Mouse (Mus musculus) ES-E14 (cell line): ENCODE measurements around the gene Pard3b. TPM values are rescaled to one million over a fixed set of nuclear protein-coding genes. Genes with fewer than 3 reads are reported as not detected.

Experiments
- DNase-seq: peaks from one replicate; pipeline ENCODE4 v3.0.0-alpha.2; 2013; ENCODE audit warnings: low read depth, low spot score
- H3K27ac ChIP-seq: 2 replicates; pipeline ENCODE4 v1.5.1; 2012; ENCODE audit warnings: low read depth, mild to moderate bottlenecking, low read length, moderate library complexity, mixed read lengths; ENCODE audit not compliant: poor library complexity, insufficient read depth, severe bottlenecking
- H3K36me3 ChIP-seq: 2 replicates; pipeline ENCODE4 v1.6.1; 2012; ENCODE audit warnings: mild to moderate bottlenecking, low read length, moderate library complexity, mixed read lengths; ENCODE audit not compliant: control insufficient read depth, poor library complexity, insufficient read depth, severe bottlenecking
- H3K4me1 ChIP-seq, 2 experiments: fragments of 150-350 bp in 1 of 2; sonication (generic) in 1 of 2; 2 replicates each; pipeline ENCODE4 v1.6.1; 2012; ENCODE audit warnings: low read length in 2 of 2, mild to moderate bottlenecking in 1 of 2, mixed read lengths in 1 of 2; ENCODE audit not compliant: control insufficient read depth in 2 of 2, insufficient read depth in 2 of 2, poor library complexity in 1 of 2
- H3K4me3 ChIP-seq, 2 experiments: fragments of 150-350 bp in 1 of 2; sonication (generic) in 1 of 2; 2 replicates each; pipeline ENCODE4 v1.5.1; 2012; ENCODE audit warnings: low read length in 2 of 2, low read depth in 1 of 2, mild to moderate bottlenecking in 1 of 2, mixed read lengths in 1 of 2; ENCODE audit not compliant: insufficient read depth in 1 of 2, poor library complexity in 1 of 2, severe bottlenecking in 1 of 2
- H3K9ac ChIP-seq: 2 replicates; pipeline ENCODE4 v1.6.1; 2012; ENCODE audit warnings: low read depth, mild to moderate bottlenecking, low read length, mixed read lengths; ENCODE audit not compliant: poor library complexity, insufficient read depth, severe bottlenecking
- H3K9me3 ChIP-seq: fragments of 150-350 bp; sonication (generic); 2 replicates; pipeline ENCODE4 v1.6.1; 2012; ENCODE audit warnings: low read depth, mild to moderate bottlenecking, low read length; ENCODE audit not compliant: control insufficient read depth, insufficient read depth
- CHD2 ChIP-seq: IDR thresholded peaks from 2 replicates; pipeline ENCODE4 v1.6.1; 2014; ENCODE audit warnings: mild to moderate bottlenecking, low read depth, low read length, inconsistent platforms
- HCFC1 ChIP-seq: IDR thresholded peaks from 2 replicates; pipeline ENCODE4 v1.6.1; 2012; ENCODE audit warnings: low read length, inconsistent platforms, borderline replicate concordance; ENCODE audit not compliant: insufficient read depth
- MAFK ChIP-seq: IDR thresholded peaks from 2 replicates; pipeline ENCODE4 v1.6.1; 2014; ENCODE audit warnings: mild to moderate bottlenecking, low read depth, low read length, inconsistent platforms; ENCODE audit not compliant: insufficient read depth
- ZC3H11A ChIP-seq: IDR thresholded peaks from 2 replicates; pipeline ENCODE4 v1.6.1; 2012; ENCODE audit warnings: low read depth, mild to moderate bottlenecking, inconsistent platforms, low read length, borderline replicate concordance
- ZNF384 ChIP-seq: IDR thresholded peaks from 2 replicates; pipeline ENCODE4 v1.6.1; 2012; ENCODE audit warnings: low read depth, low read length, inconsistent platforms
- in situ Hi-C, 2 experiments: fragments of 600-800 bp; cut with MboI; formaldehyde crosslinking; loops; one replicate each; pipeline ENCODE4 v1.15.1; 2025; ENCODE audit warnings: low sequenced_read_pairs in 2 of 2, inconsistent platforms in 1 of 2; ENCODE audit not compliant: unreplicated experiment in 2 of 2
- total RNA-seq: library from RNA; depleted of rRNA; stranded (reverse); fragments of 300-350 nt; gene quantifications from 2 replicates; pipeline ENCODE4 v1.2.3, GENCODE M21; 2012

The Pard3b gene
- total RNA-seq, 1 experiment = 0.49 TPM

GRCm38 (mm10) chr1:61756771-61757170, 118.1 kb downstream of the Pard3b start:
- H3K27ac ChIP-seq = no peak overlapping the region
- no peak for DNase-seq
- TF ChIP-seq CHD2 (no peak), ZC3H11A (no peak), ZNF384 (no peak), MAFK (no peak), HCFC1 (no peak)
- H3K9ac ChIP-seq = no peak overlapping the region
- no peaks in the 10 kb centered on the region for H3K36me3 ChIP-seq
- H3K4me1 ChIP-seq = no peaks in the 10 kb centered on the region
- in situ Hi-C loops = loop anchor here in 1 of 2 experiments (25.0 kb wide), 1 partner anchor 369 kb away; no protein-coding TSS in a partner anchor
- H3K4me3 ChIP-seq = no peak overlapping the region
- no peaks in the 10 kb centered on the region for H3K9me3 ChIP-seq

- Histone ChIP-seq H3K4me3 (no peak overlapping the region), H3K4me1 (no peaks in the 10 kb centered on the region), H3K9ac (no peak overlapping the region), H3K27ac (no peak overlapping the region), H3K9me3 (no peaks in the 10 kb centered on the region), H3K36me3 (no peaks in the 10 kb centered on the region)
- in situ Hi-C loops = loop anchor here in 1 of 2 experiments (25.0 kb wide), 1 partner anchor 384 kb away; no protein-coding TSS in a partner anchor
- TF ChIP-seq HCFC1 (no peak), ZC3H11A (peak; percentile 81)
- DNase-seq = peak; percentile 53
These were observed 132.6 kb downstream of the Pard3b start for GRCm38 (mm10) chr1:61771213-61771612.

- TF ChIP-seq MAFK = no peak
- no peak for TF ChIP-seq ZNF384
- no peak for TF ChIP-seq CHD2
- no peak for TF ChIP-seq ZC3H11A
- Histone ChIP-seq H3K4me1 (no peaks in the 10 kb centered on the region), H3K4me3 (no peak overlapping the region), H3K9ac (no peak overlapping the region), H3K9me3 (no peaks in the 10 kb centered on the region), H3K36me3 (no peaks in the 10 kb centered on the region), H3K27ac (no peak overlapping the region)
- DNase-seq = no peak
- in situ Hi-C loops = no loop called here
These were observed 140.1 kb downstream of the Pard3b start for GRCm38 (mm10) chr1:61778731-61779130.

GRCm38 (mm10) chr1:61779906-61780305, 141.3 kb downstream of the Pard3b start:
- in situ Hi-C loops = no loop called here
- DNase-seq = no peak
- TF ChIP-seq CHD2 = no peak
- TF ChIP-seq MAFK = no peak
- TF ChIP-seq ZNF384 = no peak
- TF ChIP-seq ZC3H11A = no peak
- no peak for TF ChIP-seq HCFC1
- Histone ChIP-seq H3K4me3 (no peak overlapping the region), H3K27ac (no peak overlapping the region), H3K9me3 (no peaks in the 10 kb centered on the region), H3K9ac (no peak overlapping the region), H3K4me1 (no peaks in the 10 kb centered on the region), H3K36me3 (no peaks in the 10 kb centered on the region)

- in situ Hi-C loops = no loop called here
- no peaks in the 10 kb centered on the region for H3K4me1 ChIP-seq
- no peak overlapping the region for H3K4me3 ChIP-seq
- H3K9ac ChIP-seq = no peak overlapping the region
- TF ChIP-seq HCFC1 (no peak), MAFK (no peak), ZC3H11A (no peak), CHD2 (no peak), ZNF384 (no peak)
- no peak for DNase-seq
- H3K9me3 ChIP-seq = no peaks in the 10 kb centered on the region
- no peak overlapping the region for H3K27ac ChIP-seq
- no peaks in the 10 kb centered on the region for H3K36me3 ChIP-seq
These were observed 157.7 kb downstream of the Pard3b start for GRCm38 (mm10) chr1:61796296-61796695.
